Mouse (Mus musculus): ENCODE data around the gene Ankmy2. TPM values are rescaled to one million over a fixed set of nuclear protein-coding genes. Genes with fewer than 3 reads are reported as not detected.

The Ankmy2 gene
- polyA plus RNA-seq, 1 experiment from 2014 or later, result 25.8 TPM

DNA sequence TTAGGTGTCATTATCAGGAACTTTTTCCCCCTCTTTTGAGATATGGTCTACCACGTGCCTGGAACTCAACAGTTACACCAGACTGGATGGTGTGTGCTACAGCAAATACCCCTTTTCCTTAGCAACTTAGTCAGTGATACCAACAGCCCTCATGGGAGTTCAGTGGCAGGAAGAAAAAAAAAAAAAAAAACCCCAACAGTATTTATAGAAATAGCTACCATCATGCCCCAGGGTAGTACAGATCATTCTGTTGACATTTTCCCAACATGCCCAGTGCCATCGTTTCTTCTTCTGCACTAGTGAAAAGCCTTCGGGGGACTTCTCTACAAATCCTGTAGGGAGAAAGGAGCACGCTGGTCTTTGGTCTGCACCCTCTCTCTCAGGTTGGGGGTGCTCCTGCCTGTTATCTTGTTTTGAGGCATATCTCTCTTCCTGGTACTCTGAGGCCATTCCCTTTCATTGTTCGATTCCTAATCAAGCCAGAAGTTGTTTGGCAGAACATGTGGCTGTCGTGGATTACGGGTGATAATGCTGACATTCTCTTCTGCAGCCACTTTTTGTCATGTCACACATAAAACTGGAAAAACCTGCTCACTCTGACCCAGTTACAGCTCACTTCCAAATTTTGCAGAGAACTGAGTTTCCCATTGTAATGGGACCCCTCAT lies 7.3 kb downstream of the Ankmy2 start:
- no peak for ATAC-seq
- WGBS, result 56% methylated on average over 7 of the region's 7 CpGs
- no peak overlapping the region for H3K27ac ChIP-seq (ENCODE audit: low read depth, low read length)

DNA sequence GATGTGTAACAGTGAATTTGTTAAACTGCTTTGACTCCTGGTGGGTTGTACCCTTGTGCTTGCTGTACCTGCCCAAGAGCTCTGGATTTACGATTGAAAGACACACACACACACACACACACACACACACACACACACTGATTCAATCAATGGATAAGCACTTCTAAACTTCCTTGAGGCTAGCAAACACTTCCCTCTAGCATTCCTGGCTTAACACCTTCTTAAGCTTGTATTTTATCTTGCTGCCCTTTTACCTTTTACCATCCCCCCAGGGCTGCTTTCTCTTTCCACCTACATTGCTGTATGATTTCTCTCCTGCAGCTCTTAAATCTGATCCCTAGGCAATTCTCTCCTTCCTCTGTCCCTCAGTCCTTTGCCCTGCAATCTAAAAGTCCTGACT lies 8.4 kb downstream of the Ankmy2 start:
- TF ChIP-seq CTCF (IDR thresholded peaks at IDR 0.05; ENCODE audit: low read depth), result no peak
- 40% methylated on average over 1 of the region's 1 CpGs for WGBS
- H3K4me1 ChIP-seq (replicated peaks; ENCODE audit: control insufficient read depth, insufficient read depth, low read length), result 0 out of 2 replicates have a peak, but pooled peaks cover 7% of the 10 kb centered on the region
- no peaks in the 10 kb centered on the region for H3K27me3 ChIP-seq (replicated peaks; ENCODE audit: control insufficient read depth, insufficient read depth, low read length)
- no peak overlapping the region for H3K27ac ChIP-seq (ENCODE audit: low read depth, low read length)
- H3K4me3 ChIP-seq (ENCODE audit: low read depth, low read length), result no peak overlapping the region
- no peak overlapping the region for H3K9ac ChIP-seq (ENCODE audit: low read depth, low read length)
- no peaks in the 10 kb centered on the region for H3K9me3 ChIP-seq (ENCODE audit: control insufficient read depth)
- peak; percentile 83 for ATAC-seq
- no peak overlapping the region for H3K4me2 ChIP-seq (replicated peaks; ENCODE audit: low read depth)
- H3K36me3 ChIP-seq (ENCODE audit: control insufficient read depth, insufficient read depth), result peaks cover 10% of the 10 kb centered on the region; the same call in 1 of the 2 replicates

More for the DNA sequence above, 7.3 kb downstream of the Ankmy2 start:
- no peak for TF ChIP-seq CTCF (IDR thresholded peaks at IDR 0.05; ENCODE audit: low read depth)
- H3K36me3 ChIP-seq (ENCODE audit: control insufficient read depth, insufficient read depth), result 0 out of 2 replicates have a peak, but pooled peaks cover 12% of the 10 kb centered on the region
- H3K4me3 ChIP-seq (ENCODE audit: low read depth, low read length), result no peak overlapping the region
- H3K9me3 ChIP-seq (ENCODE audit: control insufficient read depth), result no peaks in the 10 kb centered on the region
- H3K9ac ChIP-seq (ENCODE audit: low read depth, low read length), result no peak overlapping the region
- no peak overlapping the region for H3K4me2 ChIP-seq (replicated peaks; ENCODE audit: low read depth)
- no peaks in the 10 kb centered on the region for H3K27me3 ChIP-seq (replicated peaks; ENCODE audit: control insufficient read depth, insufficient read depth, low read length)
- 0 out of 2 replicates have a peak, but pooled peaks cover 7% of the 10 kb centered on the region for H3K4me1 ChIP-seq (replicated peaks; ENCODE audit: control insufficient read depth, insufficient read depth, low read length)

DNA sequence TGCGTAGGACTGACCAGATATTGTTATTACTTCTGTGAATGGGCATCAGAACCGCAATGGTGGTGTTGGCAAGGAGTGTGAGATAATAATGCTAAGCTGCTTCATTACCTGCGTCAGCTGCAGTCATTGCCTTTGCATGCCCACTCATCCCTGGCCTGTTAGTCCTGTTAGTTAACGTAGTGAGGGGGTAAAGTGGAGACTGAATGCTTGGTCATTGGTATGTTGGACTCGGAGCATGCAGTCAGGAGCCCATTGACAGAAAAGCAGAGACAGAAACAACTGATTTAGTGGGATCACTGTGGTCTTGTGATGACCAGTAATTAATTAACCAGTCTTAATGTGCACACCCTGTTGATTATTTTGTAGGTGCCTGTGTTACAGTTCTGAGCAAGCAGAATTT lies 20.3 kb downstream of the Ankmy2 start:
- H3K4me3 ChIP-seq (ENCODE audit: low read depth, low read length), result no peak overlapping the region
- TF ChIP-seq CTCF (IDR thresholded peaks at IDR 0.05; ENCODE audit: low read depth), result no peak
- H3K4me2 ChIP-seq (replicated peaks; ENCODE audit: low read depth), result no peak overlapping the region
- no peaks in the 10 kb centered on the region for H3K9me3 ChIP-seq (ENCODE audit: control insufficient read depth)
- 96% methylated on average over 5 of the region's 5 CpGs for WGBS
- H3K4me1 ChIP-seq (replicated peaks; ENCODE audit: control insufficient read depth, insufficient read depth, low read length), result no peaks in the 10 kb centered on the region
- no peak overlapping the region for H3K9ac ChIP-seq (ENCODE audit: low read depth, low read length)
- no peak overlapping the region for H3K27ac ChIP-seq (ENCODE audit: low read depth, low read length)
- ATAC-seq, result no peak
- H3K36me3 ChIP-seq (ENCODE audit: control insufficient read depth, insufficient read depth), result peaks cover 73% of the 10 kb centered on the region
- H3K27me3 ChIP-seq (replicated peaks; ENCODE audit: control insufficient read depth, insufficient read depth, low read length), result no peaks in the 10 kb centered on the region

DNA sequence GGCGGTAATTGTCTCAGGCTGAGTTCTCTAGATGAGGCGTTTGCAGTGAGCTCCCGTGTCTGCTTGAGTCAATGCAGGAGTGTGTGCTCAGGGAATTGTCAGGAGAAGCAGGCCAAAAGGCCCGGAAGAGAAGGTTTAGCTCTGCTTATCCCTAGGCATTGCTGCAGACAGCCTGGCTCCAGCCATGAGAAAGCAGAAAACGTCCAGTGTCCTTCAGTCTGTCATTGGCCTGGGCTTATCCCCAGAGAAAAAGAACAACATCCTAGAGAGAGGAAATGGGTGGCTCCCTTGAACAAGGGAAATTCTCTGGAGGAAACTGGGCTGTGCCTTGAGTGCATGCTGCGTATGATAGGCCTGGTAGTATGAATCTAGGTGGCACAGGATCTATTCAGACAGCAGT lies 25.7 kb downstream of the Ankmy2 start:
- 0 out of 2 replicates have a peak, but pooled peaks cover 4% of the 10 kb centered on the region for H3K4me1 ChIP-seq (replicated peaks; ENCODE audit: control insufficient read depth, insufficient read depth, low read length)
- TF ChIP-seq CTCF (IDR thresholded peaks at IDR 0.05; ENCODE audit: low read depth), result no peak
- peaks cover 63% of the 10 kb centered on the region for H3K36me3 ChIP-seq (ENCODE audit: control insufficient read depth, insufficient read depth)
- H3K9ac ChIP-seq (ENCODE audit: low read depth, low read length), result no peak overlapping the region
- no peaks in the 10 kb centered on the region for H3K27me3 ChIP-seq (replicated peaks; ENCODE audit: control insufficient read depth, insufficient read depth, low read length)
- H3K27ac ChIP-seq (ENCODE audit: low read depth, low read length), result no peak overlapping the region; the same call in 1 of the 2 replicates
- ATAC-seq, result no peak
- H3K4me2 ChIP-seq (replicated peaks; ENCODE audit: low read depth), result no peak overlapping the region
- no peaks in the 10 kb centered on the region for H3K9me3 ChIP-seq (ENCODE audit: control insufficient read depth)
- WGBS, result 81% methylated on average over 6 of the region's 6 CpGs
- no peak overlapping the region for H3K4me3 ChIP-seq (ENCODE audit: low read depth, low read length)

DNA sequence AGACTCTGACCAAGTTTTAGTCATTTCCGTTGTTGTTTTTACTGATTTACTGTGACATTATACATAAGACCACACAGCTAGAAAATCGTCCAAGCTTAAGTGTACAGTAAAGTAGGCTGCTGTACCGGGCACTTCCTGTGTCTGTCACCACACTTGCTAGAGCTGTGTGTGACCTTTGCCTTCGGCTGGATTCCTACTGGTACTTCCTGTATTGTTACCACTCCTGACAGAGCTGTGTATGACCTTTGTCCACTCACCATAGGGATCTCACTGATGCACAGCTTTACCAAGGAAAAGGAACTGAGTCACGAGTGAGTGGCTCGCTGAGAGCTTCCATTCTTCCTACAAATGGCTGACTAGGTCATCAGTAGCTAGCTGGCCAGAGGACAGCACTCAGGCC lies 30.2 kb downstream of the Ankmy2 start:
- Histone ChIP-seq H3K4me1 (replicated peaks; ENCODE audit: control insufficient read depth, insufficient read depth, low read length) (0 out of 2 replicates have a peak, but pooled peaks cover 4% of the 10 kb centered on the region), H3K9ac (ENCODE audit: low read depth, low read length) (no peak overlapping the region), H3K4me2 (replicated peaks; ENCODE audit: low read depth) (no peak overlapping the region), H3K27ac (ENCODE audit: low read depth, low read length) (peak overlapping the region; percentile 21; the same call in 1 of the 2 replicates), H3K4me3 (ENCODE audit: low read depth, low read length) (no peak overlapping the region), H3K36me3 (ENCODE audit: control insufficient read depth, insufficient read depth) (peaks cover 67% of the 10 kb centered on the region), H3K27me3 (replicated peaks; ENCODE audit: control insufficient read depth, insufficient read depth, low read length) (no peaks in the 10 kb centered on the region), H3K9me3 (ENCODE audit: control insufficient read depth) (no peaks in the 10 kb centered on the region)
- WGBS, result 40% methylated on average over 6 of the region's 6 CpGs
- no peak for TF ChIP-seq CTCF (IDR thresholded peaks at IDR 0.05; ENCODE audit: low read depth)
- ATAC-seq, result peak; percentile 100

DNA sequence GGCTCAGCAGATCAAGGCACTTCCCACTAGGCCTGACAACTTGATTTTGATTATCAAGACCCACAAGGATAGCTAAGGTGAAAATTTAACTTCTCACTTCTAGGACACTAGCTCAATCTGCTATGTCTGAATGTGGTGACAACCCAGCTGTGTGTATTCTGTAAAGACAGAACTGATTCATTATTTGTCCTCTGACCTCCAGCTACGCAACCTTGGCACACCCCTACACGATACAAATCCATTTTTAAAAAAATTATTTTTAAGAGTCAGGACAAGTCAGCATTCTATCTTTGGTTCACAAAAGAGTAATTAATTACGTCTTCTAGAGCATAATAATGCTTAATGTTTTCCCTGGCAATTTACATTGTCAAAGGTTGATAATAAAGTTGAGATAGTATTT lies 32.7 kb downstream of the Ankmy2 start:
- no peak overlapping the region for H3K27ac ChIP-seq (ENCODE audit: low read depth, low read length)
- no peak for TF ChIP-seq CTCF (IDR thresholded peaks at IDR 0.05; ENCODE audit: low read depth)
- H3K36me3 ChIP-seq (ENCODE audit: control insufficient read depth, insufficient read depth), result peaks cover 63% of the 10 kb centered on the region
- no peak overlapping the region for H3K9ac ChIP-seq (ENCODE audit: low read depth, low read length)
- H3K9me3 ChIP-seq (ENCODE audit: control insufficient read depth), result no peaks in the 10 kb centered on the region
- no peak overlapping the region for H3K4me2 ChIP-seq (replicated peaks; ENCODE audit: low read depth)
- ATAC-seq, result no peak
- WGBS, result 92% methylated on average over 3 of the region's 3 CpGs
- H3K4me3 ChIP-seq (ENCODE audit: low read depth, low read length), result no peak overlapping the region
- H3K4me1 ChIP-seq (replicated peaks; ENCODE audit: control insufficient read depth, insufficient read depth, low read length), result 0 out of 2 replicates have a peak, but pooled peaks cover 4% of the 10 kb centered on the region
- no peaks in the 10 kb centered on the region for H3K27me3 ChIP-seq (replicated peaks; ENCODE audit: control insufficient read depth, insufficient read depth, low read length)

Measured in intestine, postnatal 0 days (tissue).